Mouse (Mus musculus) heart, postnatal 0 days (tissue): ENCODE results near the gene Lce1l.

Experiments
- CTCF ChIP-seq: IDR thresholded peaks from 2 replicates; pipeline ENCODE4 v1.5.1; 2016; ENCODE audit warnings: antibody characterized with exemption, control low read depth, low read depth
- EP300 ChIP-seq: IDR thresholded peaks from 2 replicates; pipeline ENCODE4 v1.6.1; 2016; ENCODE audit warnings: antibody characterized with exemption, low read depth

- TF ChIP-seq CTCF, result no peak
- no peak for TF ChIP-seq EP300
Measured at GRCm38 (mm10) chr3:92807791-92808190, 43.3 kb downstream of the Lce1l start, which contains the start of gene Lce1k.
